Mouse (Mus musculus) heart, embryonic 11.5 days (tissue): Measurements from ENCODE around the gene Naaladl1. TPM values are rescaled to one million over a fixed set of nuclear protein-coding genes. Genes with fewer than 3 reads are reported as not detected.

Experiments used
- ATAC-seq: fragments of 200-750 bp; cut with Nextera tagmentation; replicated peaks from 2 replicates; pipeline ENCODE4 v1.8.0; 2017; ENCODE audit warnings: moderate library complexity; ENCODE audit not compliant: insufficient number of reproducible peaks, low FRiP score, low TSS enrichment
- H3K27ac ChIP-seq: fragments of 300-500 bp; sonication (generic); 2 replicates; pipeline ENCODE4 v1.5.1; 2014; ENCODE audit warnings: mild to moderate bottlenecking, low read depth, low read length
- H3K27me3 ChIP-seq: fragments of 300-500 bp; sonication (generic); 2 replicates; pipeline ENCODE4 v1.6.1; 2014; ENCODE audit warnings: mild to moderate bottlenecking, low read length, mixed read lengths; ENCODE audit not compliant: control insufficient read depth, insufficient read depth
- H3K36me3 ChIP-seq: fragments of 300-500 bp; sonication (generic); 2 replicates; pipeline ENCODE4 v1.6.1; 2014; ENCODE audit warnings: mild to moderate bottlenecking, low read length, moderate library complexity, mixed read lengths; ENCODE audit not compliant: control insufficient read depth, insufficient read depth
- H3K4me1 ChIP-seq: fragments of 300-500 bp; sonication (generic); 2 replicates; pipeline ENCODE4 v1.6.1; 2014; ENCODE audit warnings: low read length; ENCODE audit not compliant: control insufficient read depth, insufficient read depth
- H3K4me2 ChIP-seq: fragments of 300-500 bp; sonication (generic); 2 replicates; pipeline ENCODE4 v1.6.1; 2014; ENCODE audit warnings: mild to moderate bottlenecking, moderate library complexity
- H3K4me3 ChIP-seq: fragments of 300-500 bp; sonication (generic); 2 replicates; pipeline ENCODE4 v1.5.1; 2014; ENCODE audit warnings: low read depth, low read length
- H3K9ac ChIP-seq: fragments of 300-500 bp; sonication (generic); 2 replicates; pipeline ENCODE4 v1.6.1; 2014; ENCODE audit warnings: mild to moderate bottlenecking, low read depth, low read length, moderate library complexity
- H3K9me3 ChIP-seq: fragments of 300-500 bp; sonication (generic); replicated peaks from 2 replicates; pipeline ENCODE4 v1.6.1; 2016; ENCODE audit warnings: low read length; ENCODE audit not compliant: control insufficient read depth
- WGBS: fragments of 180-500 bp; shearing (Covaris S2); extraction: QIAGEN DNeasy Blood & Tissue Kit; methylation state at CpG from one replicate; pipeline ENCODE4 v1.1.7; 2014; ENCODE audit not compliant: insufficient replicate concordance; 5-methylcytosine and 5-hydroxymethylcytosine counted together
- polyA plus RNA-seq: library from polyadenylated mRNA; unstranded; fragments of >200 nt; fragmentation: Nextera tagmentation; extraction: Ambion mirVana; gene quantifications from 2 replicates; pipeline ENCODE4 v1.2.1, GENCODE M21; 2014

The Naaladl1 gene
- polyA plus RNA-seq, 1 experiment from 2014 or later = 0.40 TPM

DNA sequence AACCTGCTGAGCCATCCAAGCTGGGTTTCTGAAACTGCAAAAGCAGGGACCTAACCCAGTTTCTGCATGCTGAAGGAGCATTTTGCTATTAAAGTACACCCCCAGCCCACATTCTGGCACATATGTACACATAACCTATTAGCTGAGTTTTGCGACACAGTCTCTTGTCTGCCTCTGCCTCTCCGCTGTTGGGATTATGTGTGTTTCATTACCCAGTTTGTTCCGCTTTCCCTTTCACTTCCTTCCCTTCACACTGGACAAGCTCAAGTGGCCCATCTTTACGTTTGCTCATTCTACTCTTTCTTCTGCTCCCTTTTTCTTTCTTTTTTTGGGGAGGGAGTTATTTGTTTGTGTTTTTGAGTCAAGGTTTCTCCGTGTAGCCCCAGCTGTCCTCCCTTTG, 31.7 kb upstream of the Naaladl1 start:
- Histone ChIP-seq H3K4me3 (no peak overlapping the region), H3K36me3 (peaks cover 14% of the 10 kb centered on the region), H3K9me3 (no peaks in the 10 kb centered on the region), H3K4me2 (no peak overlapping the region), H3K27ac (no peak overlapping the region), H3K9ac (no peak overlapping the region), H3K4me1 (peaks cover 6% of the 10 kb centered on the region), H3K27me3 (no peaks in the 10 kb centered on the region)
- ATAC-seq = no peak
- 92% methylated on average over 5 of the region's 5 CpGs for WGBS

DNA sequence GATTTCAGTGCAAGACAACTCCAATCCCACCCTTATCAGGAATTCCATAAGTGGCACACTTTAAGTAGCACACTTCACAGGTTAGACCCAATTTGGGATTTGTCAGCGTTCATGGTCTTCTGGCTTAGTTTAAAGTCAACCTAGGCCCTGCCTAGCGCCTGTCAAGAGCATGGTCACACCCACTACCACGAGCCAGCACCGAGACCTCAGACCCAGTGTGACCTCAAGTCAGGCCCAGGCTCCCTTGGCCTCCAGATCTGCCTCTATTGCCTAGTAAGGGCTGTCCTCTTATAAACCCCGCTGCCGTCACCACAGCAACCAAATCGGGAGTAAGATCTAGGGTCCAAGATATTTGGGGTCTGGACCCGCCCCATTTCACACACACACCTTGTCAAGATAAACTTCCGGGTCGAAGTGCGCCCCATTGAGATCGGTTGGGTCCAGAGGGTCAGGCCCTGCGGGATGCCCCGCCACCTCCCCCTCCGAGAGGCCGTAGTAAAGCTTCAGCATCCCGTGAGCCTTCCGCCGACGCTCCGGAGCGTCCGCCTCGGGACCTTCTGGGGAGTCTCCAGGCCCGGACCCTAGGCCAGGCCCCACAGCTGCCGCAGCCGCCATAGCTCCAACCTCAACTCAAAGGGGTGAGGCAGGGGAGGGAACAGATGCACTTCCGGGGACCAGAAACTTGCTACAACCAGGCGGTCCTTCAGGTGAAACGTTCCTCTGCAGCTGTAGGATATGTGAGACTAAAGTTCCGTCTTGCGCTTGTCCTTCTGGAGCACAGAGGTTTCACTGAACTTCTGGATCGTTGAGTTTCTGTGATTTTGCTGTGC, 28.8 kb upstream of the Naaladl1 start, which contains the start of gene Vps51:
Vps51 (minus strand) TSS at position 668 of the 830 bp plus-strand sequence.
- H3K4me2 ChIP-seq = peak within 1 kb of the TSS; percentile 96
- 2% methylated on average over 33 of the region's 33 CpGs for WGBS
- peak within 1 kb of the TSS; percentile 64 for H3K4me3 ChIP-seq
- ATAC-seq = peak; percentile 72
- no peaks in the 10 kb centered on the region for H3K27me3 ChIP-seq
- H3K9ac ChIP-seq = peak within 1 kb of the TSS; percentile 77
- peak within 1 kb of the TSS; percentile 67 for H3K27ac ChIP-seq
- H3K4me1 ChIP-seq = peaks cover 6% of the 10 kb centered on the region
- no peaks in the 10 kb centered on the region for H3K9me3 ChIP-seq
- peaks cover 1% of the 10 kb centered on the region for H3K36me3 ChIP-seq

DNA sequence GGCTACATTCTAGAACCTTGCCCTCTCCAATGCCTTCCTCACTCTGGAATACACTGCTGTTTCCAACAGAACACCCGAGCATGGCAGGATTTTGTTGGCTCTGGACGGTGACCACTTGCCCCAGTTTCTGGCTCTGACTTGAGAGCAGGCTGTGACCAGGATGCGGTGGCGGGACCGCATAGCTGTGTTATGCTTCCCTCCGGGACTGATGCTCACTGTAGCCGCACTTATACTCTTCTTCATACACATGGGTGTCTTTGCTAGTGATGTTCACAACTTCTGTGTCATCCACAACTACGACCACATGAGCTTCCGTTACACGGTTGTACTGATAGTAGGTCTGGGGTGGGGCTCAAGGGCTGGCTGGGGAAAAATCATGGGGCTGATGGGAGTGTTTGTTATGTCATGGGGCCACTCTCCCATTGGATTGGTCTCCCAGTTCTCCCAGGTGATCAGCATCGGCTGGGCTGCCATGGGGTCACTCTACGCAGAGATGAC, 25.6 kb upstream of the Naaladl1 start, which contains the start of gene Tmem262:
Tmem262 (plus strand) TSS at position 51 of the 498 bp plus-strand sequence.
- Histone ChIP-seq H3K27me3 (no peaks in the 10 kb centered on the region), H3K9ac (no peak within 1 kb of the TSS), H3K4me1 (peaks cover 14% of the 10 kb centered on the region), H3K27ac (no peak within 1 kb of the TSS), H3K4me3 (no peak within 1 kb of the TSS), H3K9me3 (no peaks in the 10 kb centered on the region), H3K36me3 (peaks cover 8% of the 10 kb centered on the region), H3K4me2 (no peak within 1 kb of the TSS)
- ATAC-seq = no peak
- 86% methylated on average over 12 of the region's 12 CpGs for WGBS

DNA sequence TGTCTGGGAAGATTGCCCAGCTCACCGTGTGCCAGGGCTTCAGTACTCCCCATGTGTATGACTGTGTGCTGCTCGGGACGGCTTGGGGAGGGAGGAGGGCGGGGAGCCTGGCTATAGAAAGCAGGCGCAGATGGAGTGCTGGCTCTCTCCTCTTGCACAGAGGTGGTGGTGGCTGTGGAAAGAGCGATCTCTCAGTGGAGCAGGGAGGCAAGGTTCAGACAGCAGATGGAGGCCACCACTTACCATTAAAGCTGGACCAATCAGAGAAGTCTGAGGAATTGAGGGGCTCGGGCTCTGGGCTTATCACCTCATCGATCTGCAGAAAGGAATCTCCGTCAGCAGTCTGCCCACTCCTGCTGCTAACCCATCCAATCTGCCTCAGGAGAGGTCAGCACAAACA, 23.4 kb upstream of the Naaladl1 start, which contains the start of gene Gm28374:
Gm28374 (minus strand) TSS at position 101 of the 400 bp plus-strand sequence.
- no peak within 1 kb of the TSS for H3K4me3 ChIP-seq
- H3K9me3 ChIP-seq = no peaks in the 10 kb centered on the region
- H3K9ac ChIP-seq = no peak within 1 kb of the TSS
- 86% methylated on average over 9 of the region's 9 CpGs for WGBS
- H3K36me3 ChIP-seq = peaks cover 13% of the 10 kb centered on the region
- no peak within 1 kb of the TSS for H3K4me2 ChIP-seq
- no peak within 1 kb of the TSS for H3K27ac ChIP-seq
- H3K4me1 ChIP-seq = peaks cover 11% of the 10 kb centered on the region
- no peak for ATAC-seq
- no peaks in the 10 kb centered on the region for H3K27me3 ChIP-seq

DNA sequence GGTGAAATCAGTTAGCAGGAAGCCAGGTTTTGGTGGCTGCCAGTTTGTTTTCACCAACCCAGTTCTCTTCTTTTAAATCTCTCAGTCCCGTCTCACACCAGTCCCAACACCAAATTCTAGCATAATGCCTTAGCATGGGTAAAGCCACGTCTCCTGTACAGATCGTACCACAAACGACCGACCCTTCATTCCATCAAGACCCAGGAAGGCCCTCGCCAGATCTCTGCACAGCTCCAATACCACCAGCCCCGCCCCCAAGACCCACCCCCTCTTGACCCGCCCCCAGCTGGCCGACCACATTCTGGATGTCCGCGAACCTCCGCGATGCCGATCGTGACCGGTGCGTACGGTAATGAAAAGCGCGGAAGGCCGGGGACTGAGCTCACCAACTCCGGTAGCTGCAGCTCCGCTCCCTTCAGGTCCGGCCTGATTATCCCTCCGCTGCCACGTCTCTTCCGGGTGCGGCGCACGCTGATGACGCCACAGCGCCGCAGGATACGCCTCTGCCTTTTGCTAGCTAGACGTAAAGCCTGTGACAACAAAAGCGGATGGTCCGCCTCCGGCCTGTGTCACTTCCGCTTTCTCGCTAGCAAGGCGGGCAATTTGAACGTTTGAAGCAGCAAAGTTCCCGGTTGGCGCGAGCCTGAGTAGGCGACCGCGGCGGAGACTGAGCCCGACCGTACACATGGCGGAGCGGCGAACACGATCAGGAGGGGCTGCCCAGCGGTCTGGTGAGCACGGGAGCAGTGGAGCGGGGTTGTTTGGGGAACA, 20.9 kb upstream of the Naaladl1 start, which contains the start of the genes Zfpl1 and Cdca5:
Zfpl1 (minus strand) TSS at position 479 of the 771 bp plus-strand sequence.
Cdca5 (plus strand) TSS at position 506 of the 771 bp plus-strand sequence.
- WGBS = under 1% methylated on average over 58 of the region's 58 CpGs
- peak; percentile 78 for ATAC-seq
- H3K36me3 ChIP-seq = peaks cover 18% of the 10 kb centered on the region

DNA sequence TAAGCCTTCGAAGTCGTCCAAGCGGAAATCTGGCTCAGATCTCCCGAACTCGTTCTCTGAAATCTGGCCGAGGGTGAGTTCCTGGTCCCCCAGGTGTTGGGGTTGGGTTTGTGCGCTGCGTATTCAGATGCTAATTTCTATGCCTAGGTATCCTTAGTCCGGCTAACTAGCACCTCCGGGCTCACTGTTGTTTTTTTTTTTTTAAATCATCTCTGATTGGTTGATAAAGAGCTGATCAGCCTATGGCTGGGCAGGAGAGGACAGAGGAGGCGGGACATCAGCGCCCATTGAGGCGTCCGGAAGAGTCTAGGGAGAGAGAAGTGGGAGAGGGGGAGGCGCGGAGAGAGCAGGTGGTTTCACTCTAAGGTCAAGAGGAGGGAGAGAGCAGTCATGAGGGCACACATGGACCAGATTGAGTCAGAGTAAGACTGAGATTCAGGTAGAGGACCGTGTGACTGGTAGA, 20.1 kb upstream of the Naaladl1 start:
- Histone ChIP-seq H3K27ac (peak overlapping the region; percentile 64), H3K4me2 (peak overlapping the region; percentile 94), H3K27me3 (no peaks in the 10 kb centered on the region), H3K4me3 (peak overlapping the region; percentile 92), H3K36me3 (peaks cover 23% of the 10 kb centered on the region), H3K9ac (peak overlapping the region; percentile 78), H3K9me3 (no peaks in the 10 kb centered on the region), H3K4me1 (peaks cover 11% of the 10 kb centered on the region)
- under 1% methylated on average over 17 of the region's 17 CpGs for WGBS
- ATAC-seq = peak; percentile 69

More for the DNA sequence above, 20.9 kb upstream of the Naaladl1 start, which contains the start of the genes Zfpl1 and Cdca5:
- peak within 1 kb of the TSS; percentile 64 for H3K27ac ChIP-seq
- peaks cover 11% of the 10 kb centered on the region for H3K4me1 ChIP-seq
- H3K4me2 ChIP-seq = peak within 1 kb of the TSS; percentile 94
- no peaks in the 10 kb centered on the region for H3K27me3 ChIP-seq
- no peaks in the 10 kb centered on the region for H3K9me3 ChIP-seq
- H3K4me3 ChIP-seq = peak within 1 kb of the TSS; percentile 92
- H3K9ac ChIP-seq = peak within 1 kb of the TSS; percentile 78

DNA sequence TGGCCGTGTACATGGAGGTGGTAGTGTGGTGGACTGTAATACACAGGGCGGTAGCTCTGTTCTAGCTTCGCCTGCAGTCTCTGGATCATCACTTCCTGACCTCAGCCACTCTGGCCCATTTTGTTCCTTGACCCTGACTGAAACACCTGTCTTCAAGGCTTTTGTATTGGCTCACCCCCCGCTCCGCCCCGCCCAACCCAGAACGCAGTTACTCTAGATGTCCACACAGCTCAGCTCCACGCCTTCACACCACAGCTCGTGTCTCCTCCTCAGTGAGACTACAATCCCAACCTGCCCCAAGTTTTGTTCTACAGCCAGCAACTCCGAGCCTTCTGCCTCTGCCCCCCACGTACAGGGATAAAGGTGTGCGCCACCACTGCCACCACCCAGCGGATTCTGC, 16.7 kb upstream of the Naaladl1 start:
- Histone ChIP-seq H3K9me3 (no peaks in the 10 kb centered on the region), H3K27ac (no peak overlapping the region), H3K9ac (no peak overlapping the region), H3K4me2 (no peak overlapping the region), H3K27me3 (no peaks in the 10 kb centered on the region), H3K36me3 (peaks cover 23% of the 10 kb centered on the region), H3K4me3 (no peak overlapping the region), H3K4me1 (peaks cover 7% of the 10 kb centered on the region)
- no peak for ATAC-seq
- 94% methylated on average over 13 of the region's 13 CpGs for WGBS

DNA sequence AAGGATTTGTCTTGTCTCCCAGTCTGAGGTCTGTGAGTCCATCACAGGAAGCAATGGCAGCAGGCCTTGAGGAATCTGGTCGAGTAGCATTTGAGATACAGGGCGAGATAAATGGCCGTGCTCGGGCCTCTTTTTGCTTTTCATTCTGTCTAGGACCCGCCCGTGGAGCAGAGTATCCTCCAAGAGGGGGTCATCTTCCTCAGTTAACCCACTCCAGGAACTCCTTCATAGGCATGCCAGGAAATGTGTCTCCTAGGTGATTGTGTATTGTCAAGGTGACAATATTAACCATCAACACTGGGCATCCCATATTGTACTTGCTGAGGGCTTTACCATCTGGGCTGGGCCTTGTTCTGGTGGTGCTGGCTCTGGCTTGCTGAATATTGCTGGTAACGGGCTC, 11.5 kb upstream of the Naaladl1 start, which contains the start of gene AC131692.1:
AC131692.1 (plus strand) TSS at position 301 of the 400 bp plus-strand sequence.
- no peak within 1 kb of the TSS for H3K27ac ChIP-seq
- H3K4me3 ChIP-seq = no peak within 1 kb of the TSS
- H3K36me3 ChIP-seq = peaks cover 19% of the 10 kb centered on the region
- H3K9ac ChIP-seq = no peak within 1 kb of the TSS
- ATAC-seq = no peak
- no peaks in the 10 kb centered on the region for H3K4me1 ChIP-seq
- no peaks in the 10 kb centered on the region for H3K27me3 ChIP-seq
- no peaks in the 10 kb centered on the region for H3K9me3 ChIP-seq
- no peak within 1 kb of the TSS for H3K4me2 ChIP-seq
- 91% methylated on average over 7 of the region's 7 CpGs for WGBS
